Mouse (Mus musculus) bone marrow, adult 2 months (tissue): Measurements from ENCODE around the gene Gsn.

Experiments used
- CTCF ChIP-seq: fragments of 200-500 bp; IDR thresholded peaks from 2 replicates; pipeline ENCODE4 v1.5.1; 2011; ENCODE audit warnings: low read length, control low read depth; ENCODE audit not compliant: control insufficient read depth, insufficient read depth
- POLR2A ChIP-seq: fragments of 200-500 bp; IDR thresholded peaks from 2 replicates; pipeline ENCODE4 v1.6.1; 2011; ENCODE audit warnings: low read depth, mild to moderate bottlenecking, control low read depth, low read length, borderline replicate concordance; ENCODE audit not compliant: control insufficient read depth

GRCm38 (mm10) chr2:35255462-35255861 lies 718 bp upstream of the Gsn start:
- TF ChIP-seq POLR2A (no peak), CTCF (no peak)
